Mouse (Mus musculus) MEL (cell line): ENCODE results near the gene Vmn1r188. TPM values are rescaled to one million over a fixed set of nuclear protein-coding genes. Genes with fewer than 3 reads are reported as not detected.
"Not testable (repeated sequence)": the region's sequence is repeated elsewhere in the genome, so short reads cannot be mapped to it uniquely, and the experiment has no call there.

Experiments used
- DNase-seq: peaks from one replicate; pipeline ENCODE4 v3.0.0; 2011; ENCODE audit warnings: low read depth, low spot score
- H3K27ac ChIP-seq: 2 replicates; pipeline ENCODE4 v1.5.1; 2012; ENCODE audit warnings: low read depth, mild to moderate bottlenecking, control low read depth, low read length, moderate library complexity; ENCODE audit not compliant: control insufficient read depth
- H3K27me3 ChIP-seq, 2 experiments: fragments of 150-350 bp in 1 of 2; sonication (generic) in 1 of 2; 2 replicates each; pipeline ENCODE4 v1.6.1; 2012; ENCODE audit warnings: low read length in 2 of 2, mild to moderate bottlenecking in 2 of 2, improper control_type of control experiment in 1 of 2, moderate library complexity in 1 of 2; ENCODE audit not compliant: insufficient read depth in 2 of 2, control insufficient read depth in 1 of 2
- H3K36me3 ChIP-seq, 2 experiments: 2 replicates each; pipeline ENCODE4 v1.6.1; 2012 to 2014; ENCODE audit warnings: low read length in 2 of 2, improper control_type of control experiment in 1 of 2, inconsistent platforms in 1 of 2, mild to moderate bottlenecking in 1 of 2; ENCODE audit not compliant: insufficient read depth in 2 of 2, control insufficient read depth in 1 of 2
- H3K4me1 ChIP-seq, 2 experiments: fragments of 150-350 bp in 1 of 2; sonication (generic) in 1 of 2; 2 replicates each; pipeline ENCODE4 v1.6.1; 2012; ENCODE audit warnings: low read length in 2 of 2, improper control_type of control experiment in 1 of 2, mild to moderate bottlenecking in 1 of 2; ENCODE audit not compliant: insufficient read depth in 2 of 2, control insufficient read depth in 1 of 2
- H3K4me3 ChIP-seq, 2 experiments: fragments of 150-350 bp in 1 of 2; sonication (generic) in 1 of 2; 2 replicates each; pipeline ENCODE4 v1.5.1; 2012; ENCODE audit warnings: low read depth in 2 of 2, low read length in 2 of 2, mild to moderate bottlenecking in 2 of 2, moderate library complexity in 2 of 2, control low read depth in 1 of 2, improper control_type of control experiment in 1 of 2; ENCODE audit not compliant: control insufficient read depth in 1 of 2, insufficient read depth in 1 of 2
- H3K79me2 ChIP-seq: 2 replicates; pipeline ENCODE4 v1.6.1; 2012; ENCODE audit warnings: mild to moderate bottlenecking, low read length, moderate library complexity; ENCODE audit not compliant: control insufficient read depth, poor library complexity, insufficient read depth
- H3K9ac ChIP-seq: 2 replicates; pipeline ENCODE4 v1.6.1; 2012; ENCODE audit warnings: low read depth, mild to moderate bottlenecking, control low read depth, low read length, moderate library complexity; ENCODE audit not compliant: control insufficient read depth, poor library complexity, severe bottlenecking
- H3K9me3 ChIP-seq: fragments of 150-350 bp; sonication (generic); replicated peaks from 2 replicates; pipeline ENCODE4 v1.6.1; 2012; ENCODE audit warnings: mild to moderate bottlenecking, low read length, improper control_type of control experiment, moderate library complexity; ENCODE audit not compliant: insufficient read depth
- MAZ ChIP-seq: IDR thresholded peaks from 2 replicates; pipeline ENCODE4 v1.6.1; 2012; ENCODE audit warnings: low read depth, mild to moderate bottlenecking, inconsistent platforms, low read length, improper control_type of control experiment
- POLR2A ChIP-seq, 2 experiments: IDR thresholded peaks; 2 replicates each; pipeline ENCODE4 v1.6.1; 2011 to 2012; ENCODE audit warnings: low read length in 2 of 2, mild to moderate bottlenecking in 2 of 2, control low read depth in 1 of 2, improper control_type of control experiment in 1 of 2, low read depth in 1 of 2, moderate library complexity in 1 of 2; ENCODE audit not compliant: control insufficient read depth in 1 of 2, insufficient read depth in 1 of 2, poor library complexity in 1 of 2
- POLR2AphosphoS5 ChIP-seq: IDR thresholded peaks from 2 replicates; pipeline ENCODE4 v1.6.1; 2012; ENCODE audit warnings: low read depth, borderline replicate concordance, mild to moderate bottlenecking, inconsistent platforms, low read length, moderate library complexity, mixed read lengths
- TBP ChIP-seq: IDR thresholded peaks from 2 replicates; pipeline ENCODE4 v1.8.0; 2011; ENCODE audit warnings: low read depth, low read length, improper control_type of control experiment
- UBTF ChIP-seq: IDR thresholded peaks from 2 replicates; pipeline ENCODE4 v1.6.1; 2012; ENCODE audit warnings: low read depth, mild to moderate bottlenecking, inconsistent platforms, low read length, improper control_type of control experiment, moderate library complexity, borderline replicate concordance; ENCODE audit not compliant: insufficient read depth
- ZNF384 ChIP-seq: IDR thresholded peaks from 2 replicates; pipeline ENCODE4 v1.6.1; 2012; ENCODE audit warnings: low read depth, mild to moderate bottlenecking, inconsistent platforms, low read length, improper control_type of control experiment
- polyA plus RNA-seq, 2 experiments: library from polyadenylated mRNA; stranded (reverse) in 1 of 2; unstranded in 1 of 2; fragments of >175 nt in 1 of 2; fragments of >200 nt in 1 of 2; gene quantifications; 2 replicates each; pipeline versions ENCODE4 v1.2.1 to v1.2.4; 2012; ENCODE audit warnings: low replicate concordance in 2 of 2, low read depth in 1 of 2; ENCODE audit not compliant: insufficient read length in 2 of 2, insufficient read depth in 1 of 2, missing spikeins in 1 of 2
- total RNA-seq: library from RNA; depleted of rRNA; stranded (reverse); fragments of 300-350 nt; gene quantifications from 2 replicates; pipeline ENCODE4 v1.2.3, GENCODE M21; 2012

The Vmn1r188 gene
- total and polyA plus RNA-seq, 3 experiments, result not detected

DNA sequence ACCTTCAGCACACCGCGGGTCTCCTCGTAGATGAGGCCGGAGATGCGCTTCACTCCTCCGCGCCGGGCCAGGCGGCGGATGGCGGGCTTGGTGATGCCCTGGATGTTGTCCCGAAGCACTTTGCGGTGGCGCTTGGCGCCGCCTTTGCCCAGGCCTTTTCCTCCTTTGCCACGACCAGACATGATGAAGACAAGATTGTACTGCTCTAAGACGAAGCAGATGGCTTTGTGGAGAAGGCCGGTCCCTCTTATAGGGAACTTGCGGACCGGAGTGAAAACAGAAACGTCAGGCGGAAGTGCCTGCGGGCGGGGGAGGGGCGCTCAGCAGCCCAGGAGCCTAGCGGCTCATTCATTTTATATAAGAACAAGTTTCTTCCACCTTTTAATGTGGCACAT, 43.1 kb upstream of the Vmn1r188 start, which contains the start of gene Hist1h4i:
Gene Hist1h4i, minus strand, starts transcription at position 221 of the 395 bp plus-strand sequence.
- peak; percentile 96 for DNase-seq
- H3K27me3 ChIP-seq, H3K4me1 ChIP-seq, H3K79me2 ChIP-seq, H3K9me3 ChIP-seq: not testable (repeated sequence)
- peak; percentile 98 for TF ChIP-seq POLR2AphosphoS5
- TF ChIP-seq POLR2A (IDR thresholded peaks at IDR 0.05; ENCODE audit: control insufficient read depth in 1 of 2, insufficient read depth in 1 of 2, low read depth in 1 of 2, low read length in 2 of 2, poor library complexity in 1 of 2), result peak; percentile 89 to 96; a peak in 3 of 4 replicates
- peak; percentile 73; the same call in 1 of the 2 replicates for TF ChIP-seq UBTF
- TF ChIP-seq TBP, result peak; percentile 99
- H3K36me3 ChIP-seq, result peaks cover 0 to 18% of the 10 kb centered on the region in 2 experiments; a peak in 2 of 4 replicates
- peak within 1 kb of the TSS; percentile 84 for H3K9ac ChIP-seq
- peak within 1 kb of the TSS; percentile 99 for H3K27ac ChIP-seq
- peak within 1 kb of the TSS; percentile 18 to 59; a peak in 3 of 4 replicates for H3K4me3 ChIP-seq

GRCm38 (mm10) chr13:22041651-22042567, 42.3 kb upstream of the Vmn1r188 start:
- H3K9ac ChIP-seq, result peak overlapping the region; percentile 84
- H3K9me3 ChIP-seq, result no peaks in the 10 kb centered on the region
- no peaks in the 10 kb centered on the region; the same call in 1 of the 2 replicates for H3K79me2 ChIP-seq
- peaks cover 0 to 4% of the 10 kb centered on the region in 2 experiments; a peak in 1 of 4 replicates for H3K4me1 ChIP-seq
- no peaks in the 10 kb centered on the region for H3K27me3 ChIP-seq
- H3K36me3 ChIP-seq, result peaks cover 0 to 16% of the 10 kb centered on the region in 2 experiments; a peak in 2 of 4 replicates
- peak overlapping the region; percentile 18 to 59; a peak in 3 of 4 replicates for H3K4me3 ChIP-seq
- peak overlapping the region; percentile 99 for H3K27ac ChIP-seq
- peak; percentile 81 for DNase-seq
- TF ChIP-seq POLR2A (IDR thresholded peaks at IDR 0.05; ENCODE audit: control insufficient read depth in 1 of 2, insufficient read depth in 1 of 2, low read depth in 1 of 2, low read length in 2 of 2, poor library complexity in 1 of 2), result peak in 1 of 2 experiments; percentile 87; a peak in 2 of 4 replicates
- peak; percentile 11; the same call in 1 of the 2 replicates for TF ChIP-seq TBP
- TF ChIP-seq ZNF384, result no peak
- peak; percentile 72; the same call in 1 of the 2 replicates for TF ChIP-seq POLR2AphosphoS5
- no peak for TF ChIP-seq MAZ

- not testable (repeated sequence) for H3K9me3 ChIP-seq, H3K79me2 ChIP-seq, H3K4me1 ChIP-seq, H3K36me3 ChIP-seq, H3K27me3 ChIP-seq
- H3K9ac ChIP-seq, result peak within 1 kb of the TSS; percentile 84
- peak within 1 kb of the TSS; percentile 99 for H3K27ac ChIP-seq
- DNase-seq, result peak; percentile 99
- TF ChIP-seq POLR2AphosphoS5 (peak; percentile 95; the same call in 1 of the 2 replicates), POLR2A (IDR thresholded peaks at IDR 0.05; ENCODE audit: control insufficient read depth in 1 of 2, insufficient read depth in 1 of 2, low read depth in 1 of 2, low read length in 2 of 2, poor library complexity in 1 of 2) (peak; percentile 77 to 90; a peak in 3 of 4 replicates), UBTF (0 out of 2 replicates have a peak, but pooled peaks have one; percentile 69), TBP (peak; percentile 98)
- peak within 1 kb of the TSS; percentile 18 to 59; a peak in 3 of 4 replicates for H3K4me3 ChIP-seq
These were observed 41.4 kb upstream of the Vmn1r188 start, which contains the start of the genes Hist1h2ag and Hist1h2bj for GRCm38 (mm10) chr13:22042568-22043502. Gene Hist1h2ag (minus strand): TSS chr13:22042944. Gene Hist1h2bj (plus strand): TSS chr13:22043214.
